Mouse (Mus musculus): ENCODE measurements around the gene Gnat2. TPM values are rescaled to one million over a fixed set of nuclear protein-coding genes. Genes with fewer than 3 reads are reported as not detected.

The Gnat2 gene
- under 1 TPM; 0.45 to 0.94 TPM for total RNA-seq (2021)
- long read RNA-seq, experiment 1, partial matches to known transcripts, result 1 of 4 reads
- long read RNA-seq, experiment 1, other reads (novel, unspliced or antisense), result 3 of 4 reads
- long read RNA-seq, experiment 2, result 0 reads

GRCm38 (mm10) chr3:108092536-108093115, at the start of gene Gnat2:
Gene Gnat2, plus strand, starts transcription at chr3:108092789.
- no peak for DNase-seq (ENCODE audit: low spot score)

- peak; percentile 92 for DNase-seq (ENCODE audit: low spot score)
These were observed 48.0 kb upstream of the Gnat2 start, which contains the start of gene Gstm4 for GRCm38 (mm10) chr3:108044394-108045140. Gene Gstm4, minus strand, starts transcription at chr3:108044894.

GRCm38 (mm10) chr3:108046944-108047655, 45.5 kb upstream of the Gnat2 start:
- DNase-seq (ENCODE audit: low spot score), result no peak

DNA sequence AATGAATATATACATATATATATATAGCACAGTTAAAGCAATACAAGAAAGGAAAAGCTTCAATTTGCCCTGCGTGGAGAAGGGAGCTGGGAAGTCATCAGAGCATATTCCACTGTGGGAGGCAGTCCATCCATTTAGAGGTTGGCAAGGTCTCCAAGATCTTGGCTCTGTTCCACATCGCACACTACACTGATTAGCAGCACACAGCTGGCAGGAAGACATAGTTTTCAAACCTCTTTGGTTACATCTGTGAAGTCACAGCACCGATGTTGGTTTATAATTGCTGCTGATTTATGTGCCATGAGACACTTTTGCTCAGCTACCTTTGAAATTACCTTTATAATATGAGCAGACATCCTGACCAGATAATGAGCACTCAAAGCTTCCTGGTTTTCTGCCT, 44.3 kb upstream of the Gnat2 start:
- no peak for DNase-seq (ENCODE audit: low spot score)

- no peak for DNase-seq (ENCODE audit: low spot score)
These were observed 42.1 kb upstream of the Gnat2 start for GRCm38 (mm10) chr3:108050493-108050892.

DNA sequence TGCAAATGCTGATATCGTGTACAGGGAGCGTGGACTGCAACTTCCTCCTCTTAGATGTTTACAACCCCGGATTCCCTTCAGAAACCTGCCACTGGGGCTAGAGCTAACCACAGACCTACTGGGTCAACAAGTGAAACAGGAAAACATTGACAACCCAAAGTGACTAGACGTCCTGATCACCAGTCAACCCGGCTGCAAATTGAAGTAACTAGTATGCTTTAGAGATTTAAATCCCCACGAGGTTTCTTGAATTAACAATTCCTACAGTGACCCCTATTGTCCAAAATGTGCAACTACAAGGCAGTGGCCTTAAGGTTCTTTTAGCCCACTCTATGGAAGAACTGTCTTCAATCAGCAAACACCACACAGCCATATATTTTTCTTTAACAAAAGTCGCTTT, 31.2 kb upstream of the Gnat2 start:
- DNase-seq (ENCODE audit: low spot score), result peak; percentile 67

DNA sequence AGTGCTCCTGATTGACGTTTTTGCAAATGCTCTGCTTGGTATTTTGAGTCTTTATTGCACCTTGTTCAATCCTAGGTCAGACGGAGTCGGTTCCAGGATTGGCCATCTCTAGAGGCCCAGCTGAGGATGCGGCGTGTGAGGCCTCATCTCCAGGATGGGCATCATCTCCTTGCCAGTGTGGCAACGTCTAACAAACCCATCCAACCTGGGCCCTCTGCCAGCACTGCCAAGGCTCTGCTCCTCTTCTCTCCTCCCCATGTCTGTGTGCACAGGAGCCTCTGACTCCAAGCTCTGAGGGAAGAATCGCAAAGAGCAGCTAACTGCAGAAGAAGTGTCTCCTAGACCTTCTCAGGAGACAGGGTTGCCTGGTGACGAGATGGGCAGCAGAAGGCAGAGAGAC, 29.9 kb upstream of the Gnat2 start:
- DNase-seq (ENCODE audit: low spot score), result no peak

GRCm38 (mm10) chr3:108064672-108065071, 27.9 kb upstream of the Gnat2 start:
- DNase-seq (ENCODE audit: low spot score), result no peak

- DNase-seq (ENCODE audit: low spot score), result no peak
These were observed 27.0 kb upstream of the Gnat2 start for GRCm38 (mm10) chr3:108065551-108065950.

GRCm38 (mm10) chr3:108067370-108067934, 25.1 kb upstream of the Gnat2 start:
- DNase-seq (ENCODE audit: low spot score), result no peak

DNA sequence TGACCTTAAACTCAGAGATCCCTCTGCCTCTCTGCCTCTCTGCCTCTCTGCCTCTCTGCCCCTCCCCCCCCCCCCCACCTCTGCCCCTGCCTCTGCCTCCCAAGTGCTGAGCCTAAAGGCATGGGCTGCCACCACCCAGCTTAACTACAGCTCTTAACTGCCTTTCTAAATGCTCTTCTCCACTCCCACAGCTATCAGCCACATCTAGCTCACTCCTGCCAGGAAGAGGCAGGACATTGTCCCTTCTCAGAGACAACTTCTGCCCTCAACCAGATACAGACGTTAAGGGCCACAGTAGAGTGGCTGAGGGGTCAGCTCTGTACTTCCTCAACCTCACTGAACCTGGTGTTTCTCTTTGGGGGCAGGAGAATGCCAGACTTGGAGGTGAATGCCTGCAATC, 23.8 kb upstream of the Gnat2 start:
- DNase-seq (ENCODE audit: low spot score), result no peak

DNA sequence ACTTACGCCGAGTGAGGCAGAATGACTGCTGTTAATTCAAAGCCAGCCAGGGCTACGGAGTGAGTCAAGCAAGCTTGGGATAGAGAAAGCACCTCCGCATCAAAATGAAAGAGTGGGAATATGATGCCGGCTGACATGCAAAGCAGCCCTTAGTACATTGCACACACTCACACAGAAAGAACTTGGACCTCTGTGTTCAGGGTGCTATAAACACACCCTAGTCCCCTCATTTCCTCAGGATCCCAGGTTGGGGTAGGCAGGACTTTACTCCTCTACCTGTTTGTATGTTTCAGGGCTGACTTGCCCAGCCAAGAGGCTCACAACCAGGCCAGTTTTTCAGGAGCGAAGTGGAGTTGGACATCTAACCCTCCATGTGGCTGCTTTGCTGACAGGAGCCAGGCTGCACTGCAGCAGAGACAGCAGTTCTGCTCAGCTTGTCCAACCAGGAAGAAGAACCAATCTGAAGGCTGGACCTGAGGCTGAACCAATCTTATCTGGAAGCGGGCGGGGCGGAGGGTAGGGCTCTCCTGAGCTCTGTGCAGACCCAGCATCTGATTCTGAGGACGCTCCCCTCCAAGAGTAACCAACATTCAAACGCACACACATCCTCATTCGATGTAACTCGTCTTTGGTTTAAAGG, 23.2 kb upstream of the Gnat2 start:
- DNase-seq (ENCODE audit: low spot score), result peak; percentile 32

DNA sequence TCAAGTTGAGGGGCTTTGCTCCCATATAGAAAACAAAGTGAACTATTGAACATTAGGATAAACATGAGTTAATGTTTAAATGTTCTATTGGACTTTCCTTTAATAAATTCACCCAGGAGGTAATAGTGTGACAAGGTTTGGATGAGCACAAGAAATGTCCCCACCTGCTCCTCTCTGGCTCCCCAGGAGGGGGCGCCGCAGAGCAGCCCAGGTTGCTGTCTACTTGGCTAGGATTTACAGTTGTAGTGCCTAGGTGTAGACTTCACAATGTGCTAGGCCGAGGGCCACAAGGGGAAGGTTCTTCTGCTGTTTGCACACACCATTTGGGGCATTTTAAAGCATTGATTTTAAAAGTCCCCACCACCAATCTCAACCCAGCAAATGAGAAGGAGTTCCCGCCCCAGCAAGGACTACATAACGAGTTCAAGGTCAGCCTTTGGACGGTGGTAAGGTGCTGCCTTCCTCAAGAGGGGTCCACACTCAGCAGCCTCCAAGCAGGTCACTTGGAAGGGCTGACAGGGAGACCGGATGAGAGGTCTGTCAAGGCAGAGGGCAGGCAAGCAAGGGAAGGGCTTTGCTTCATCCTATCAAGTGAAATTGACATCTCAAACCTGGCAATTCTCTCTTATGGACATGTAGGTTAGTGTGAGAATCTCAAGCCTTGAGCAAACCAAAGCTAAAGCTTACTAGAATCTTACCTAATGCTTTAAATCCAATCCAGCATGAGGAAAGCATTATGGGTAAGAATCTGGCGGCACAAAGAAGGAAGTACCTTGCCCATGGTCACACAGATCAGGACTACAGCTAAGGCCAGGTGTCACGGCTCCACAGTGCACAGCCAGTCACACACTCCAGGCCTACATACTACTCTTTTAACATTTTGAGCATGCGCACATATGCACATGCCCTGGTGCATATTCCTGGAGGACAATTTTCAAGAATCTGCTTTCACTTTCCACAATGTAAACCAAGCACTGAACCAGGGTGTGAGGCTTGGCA, 22.0 kb upstream of the Gnat2 start:
- peak; percentile 73 for DNase-seq (ENCODE audit: low spot score)

- no peak for DNase-seq (ENCODE audit: low spot score)
These were observed 19.5 kb upstream of the Gnat2 start for GRCm38 (mm10) chr3:108072983-108073569.

DNA sequence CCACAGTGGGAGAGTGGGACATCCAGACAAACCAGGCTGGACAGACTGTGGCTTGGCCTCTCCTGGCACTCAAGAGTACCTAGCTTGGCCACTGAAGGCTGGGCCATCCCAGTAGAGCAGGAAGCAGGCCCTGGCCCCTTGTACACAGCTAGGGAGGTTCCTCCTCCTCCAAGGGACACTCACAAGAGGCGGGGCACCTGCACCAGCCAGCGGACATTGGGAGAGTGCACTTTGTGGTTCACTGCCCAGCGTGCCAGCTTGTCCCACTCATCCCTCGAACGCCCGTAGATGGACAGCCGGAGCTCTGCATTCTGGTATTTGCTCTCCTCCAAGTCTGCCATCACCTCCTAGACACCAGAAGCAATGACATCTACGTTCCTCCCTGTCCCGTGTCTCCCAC, 15.8 kb upstream of the Gnat2 start:
- DNase-seq (ENCODE audit: low spot score), result no peak

DNA sequence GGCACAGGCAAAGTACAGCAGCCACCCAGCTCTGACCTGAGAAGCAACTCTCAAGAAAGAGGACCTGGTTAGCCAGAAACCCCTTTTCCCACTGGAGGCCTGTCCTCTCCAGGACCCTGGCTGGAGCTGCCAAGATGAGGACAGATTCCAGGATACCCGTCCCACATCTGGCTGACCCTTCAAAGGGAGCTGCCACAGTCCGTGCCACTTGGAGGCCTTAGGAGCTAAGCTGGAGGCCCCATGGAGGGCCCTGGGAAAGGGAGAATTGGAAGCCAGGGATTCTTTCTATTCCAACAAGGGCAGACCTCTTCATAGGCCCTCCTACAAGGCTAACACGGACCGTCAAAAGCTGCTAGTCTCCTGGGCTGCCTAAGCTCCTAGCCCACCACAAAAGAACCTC, 10.9 kb upstream of the Gnat2 start:
- no peak for DNase-seq (ENCODE audit: low spot score)

DNA sequence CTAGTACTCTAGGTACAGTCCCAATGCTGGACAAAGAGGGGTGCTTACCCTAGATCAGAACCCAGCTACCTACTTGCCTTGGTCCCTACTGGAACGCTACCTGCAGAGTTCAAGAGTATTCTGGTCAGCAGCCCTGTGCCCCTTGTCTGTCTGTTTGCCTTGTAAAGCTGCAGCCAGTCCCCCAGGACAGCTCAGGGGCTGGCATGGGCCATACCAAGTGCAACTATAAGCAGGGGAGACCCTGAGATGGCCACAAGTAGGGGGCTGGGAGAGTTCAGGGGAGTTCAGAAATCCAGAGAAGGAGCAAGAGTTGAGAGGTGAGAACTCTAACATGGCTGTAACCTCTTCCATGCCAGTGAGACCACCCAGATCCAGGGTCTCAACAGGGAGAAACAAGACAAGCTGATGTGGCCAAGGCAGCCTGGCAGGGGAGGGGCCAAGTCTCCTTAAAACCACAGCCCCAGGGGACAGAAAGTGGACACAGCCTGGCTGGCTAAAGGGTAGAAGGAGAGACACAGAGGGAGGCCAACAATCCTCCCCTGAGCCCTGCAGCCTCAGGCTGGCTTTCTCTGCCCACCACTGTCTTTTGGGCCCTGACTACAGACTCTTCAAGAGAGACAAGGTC, 10.2 kb upstream of the Gnat2 start:
- no peak for DNase-seq (ENCODE audit: low spot score)

DNA sequence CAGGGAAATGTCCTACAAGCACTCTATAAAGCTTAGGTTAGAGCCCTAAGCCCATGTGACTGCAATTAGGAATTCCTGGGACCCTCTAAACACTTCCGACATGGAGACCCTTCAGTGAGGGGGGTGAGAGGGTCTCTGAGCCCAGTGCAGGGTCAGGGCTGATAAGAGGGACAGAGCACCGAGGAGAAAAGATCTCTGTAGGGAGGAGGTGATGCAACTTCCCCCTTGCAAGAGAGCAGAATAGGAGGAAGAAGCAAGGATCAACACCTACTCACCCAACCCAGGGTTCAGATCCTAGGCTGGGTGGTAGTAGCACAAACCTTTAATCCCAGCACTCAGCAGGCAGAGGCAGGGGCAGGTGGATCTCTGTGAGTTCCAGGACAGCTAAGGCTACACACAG, 9.4 kb upstream of the Gnat2 start:
- DNase-seq (ENCODE audit: low spot score), result no peak

GRCm38 (mm10) chr3:108083904-108084407, 8.6 kb upstream of the Gnat2 start:
- no peak for DNase-seq (ENCODE audit: low spot score)

Data from gastrocnemius, adult 18-20 months (tissue).